Mouse (Mus musculus) MEL (cell line): ENCODE data around the gene Mblac1. TPM values are rescaled to one million over a fixed set of nuclear protein-coding genes. Genes with fewer than 3 reads are reported as not detected.

Experiments
- DNase-seq: peaks from one replicate; pipeline ENCODE4 v3.0.0; 2011; ENCODE audit warnings: low read depth, low spot score
- H3K27ac ChIP-seq: 2 replicates; pipeline ENCODE4 v1.5.1; 2012; ENCODE audit warnings: low read depth, mild to moderate bottlenecking, control low read depth, low read length, moderate library complexity; ENCODE audit not compliant: control insufficient read depth
- H3K27me3 ChIP-seq, 2 experiments: fragments of 150-350 bp in 1 of 2; sonication (generic) in 1 of 2; 2 replicates each; pipeline ENCODE4 v1.6.1; 2012; ENCODE audit warnings: low read length in 2 of 2, mild to moderate bottlenecking in 2 of 2, improper control_type of control experiment in 1 of 2, moderate library complexity in 1 of 2; ENCODE audit not compliant: insufficient read depth in 2 of 2, control insufficient read depth in 1 of 2
- H3K36me3 ChIP-seq, 2 experiments: 2 replicates each; pipeline ENCODE4 v1.6.1; 2012 to 2014; ENCODE audit warnings: low read length in 2 of 2, improper control_type of control experiment in 1 of 2, inconsistent platforms in 1 of 2, mild to moderate bottlenecking in 1 of 2; ENCODE audit not compliant: insufficient read depth in 2 of 2, control insufficient read depth in 1 of 2
- H3K4me1 ChIP-seq, 2 experiments: fragments of 150-350 bp in 1 of 2; sonication (generic) in 1 of 2; 2 replicates each; pipeline ENCODE4 v1.6.1; 2012; ENCODE audit warnings: low read length in 2 of 2, improper control_type of control experiment in 1 of 2, mild to moderate bottlenecking in 1 of 2; ENCODE audit not compliant: insufficient read depth in 2 of 2, control insufficient read depth in 1 of 2
- H3K4me3 ChIP-seq, 2 experiments: fragments of 150-350 bp in 1 of 2; sonication (generic) in 1 of 2; 2 replicates each; pipeline ENCODE4 v1.5.1; 2012; ENCODE audit warnings: low read depth in 2 of 2, low read length in 2 of 2, mild to moderate bottlenecking in 2 of 2, moderate library complexity in 2 of 2, control low read depth in 1 of 2, improper control_type of control experiment in 1 of 2; ENCODE audit not compliant: control insufficient read depth in 1 of 2, insufficient read depth in 1 of 2
- H3K79me2 ChIP-seq: 2 replicates; pipeline ENCODE4 v1.6.1; 2012; ENCODE audit warnings: mild to moderate bottlenecking, low read length, moderate library complexity; ENCODE audit not compliant: control insufficient read depth, poor library complexity, insufficient read depth
- H3K9ac ChIP-seq: 2 replicates; pipeline ENCODE4 v1.6.1; 2012; ENCODE audit warnings: low read depth, mild to moderate bottlenecking, control low read depth, low read length, moderate library complexity; ENCODE audit not compliant: control insufficient read depth, poor library complexity, severe bottlenecking
- H3K9me3 ChIP-seq: fragments of 150-350 bp; sonication (generic); replicated peaks from 2 replicates; pipeline ENCODE4 v1.6.1; 2012; ENCODE audit warnings: mild to moderate bottlenecking, low read length, improper control_type of control experiment, moderate library complexity; ENCODE audit not compliant: insufficient read depth
- BHLHE40 ChIP-seq: IDR thresholded peaks from 2 replicates; pipeline ENCODE4 v1.6.1; 2012; ENCODE audit warnings: low read depth, mild to moderate bottlenecking, inconsistent platforms, low read length, improper control_type of control experiment, borderline replicate concordance
- CHD1 ChIP-seq: IDR thresholded peaks from 2 replicates; pipeline ENCODE4 v1.6.1; 2012; ENCODE audit warnings: low read depth, mild to moderate bottlenecking, inconsistent platforms, low read length, improper control_type of control experiment
- CHD2 ChIP-seq: IDR thresholded peaks from 2 replicates; pipeline ENCODE4 v1.6.1; 2011; ENCODE audit warnings: low read length, improper control_type of control experiment
- CTCF ChIP-seq, 3 experiments: IDR thresholded peaks in 2 of 3; conservative IDR thresholded peaks in 1 of 3; 2 replicates each; pipeline ENCODE4 v1.5.1; 2011 to 2012; ENCODE audit warnings: low read length in 3 of 3, low read depth in 2 of 3, mild to moderate bottlenecking in 2 of 3, improper control_type of control experiment in 1 of 3, inconsistent platforms in 1 of 3, mixed read lengths in 1 of 3, moderate library complexity in 1 of 3; ENCODE audit not compliant: control insufficient read depth in 1 of 3, insufficient read depth in 1 of 3, poor library complexity in 1 of 3, severe bottlenecking in 1 of 3
- E2F4 ChIP-seq: IDR thresholded peaks from 2 replicates; pipeline ENCODE4 v1.6.1; 2011; ENCODE audit warnings: low read depth, low read length, improper control_type of control experiment, borderline replicate concordance
- ELF1 ChIP-seq: IDR thresholded peaks from 2 replicates; pipeline ENCODE4 v1.6.1; 2014; ENCODE audit warnings: low read depth, mild to moderate bottlenecking, inconsistent platforms, low read length, improper control_type of control experiment, moderate library complexity
- EP300 ChIP-seq, 2 experiments: IDR thresholded peaks; 2 replicates each; pipeline ENCODE4 v1.6.1; 2011; ENCODE audit warnings: improper control_type of control experiment in 2 of 2, low read length in 2 of 2, low read depth in 1 of 2, mild to moderate bottlenecking in 1 of 2
- ETS1 ChIP-seq: IDR thresholded peaks from 2 replicates; pipeline ENCODE4 v1.6.1; 2012; ENCODE audit warnings: low read depth, mild to moderate bottlenecking, inconsistent platforms, low read length, improper control_type of control experiment, moderate library complexity
- GABPA ChIP-seq: IDR thresholded peaks from 2 replicates; pipeline ENCODE4 v1.6.1; 2012; ENCODE audit warnings: low read depth, mild to moderate bottlenecking, inconsistent platforms, low read length, improper control_type of control experiment, moderate library complexity
- GATA1 ChIP-seq: IDR thresholded peaks from 2 replicates; pipeline ENCODE4 v1.6.1; 2011; ENCODE audit warnings: low read depth, low read length, improper control_type of control experiment
- HCFC1 ChIP-seq: IDR thresholded peaks from 2 replicates; pipeline ENCODE4 v1.6.1; 2012; ENCODE audit warnings: low read depth, mild to moderate bottlenecking, inconsistent platforms, low read length, improper control_type of control experiment, moderate library complexity
- JUND ChIP-seq: IDR thresholded peaks from 2 replicates; pipeline ENCODE4 v1.6.1; 2011; ENCODE audit warnings: low read depth, mild to moderate bottlenecking, improper control_type of control experiment, low read length
- KAT2A ChIP-seq: conservative IDR thresholded peaks from 2 replicates; pipeline ENCODE4 v1.6.1; 2012; ENCODE audit warnings: low read depth, low read length, improper control_type of control experiment, inconsistent platforms
- MAFK ChIP-seq: IDR thresholded peaks from 2 replicates; pipeline ENCODE4 v1.6.1; 2011; ENCODE audit warnings: low read depth, mild to moderate bottlenecking, low read length, improper control_type of control experiment, borderline replicate concordance
- MAX ChIP-seq: IDR thresholded peaks from 2 replicates; pipeline ENCODE4 v1.6.1; 2011; ENCODE audit warnings: low read length, improper control_type of control experiment
- MAZ ChIP-seq: IDR thresholded peaks from 2 replicates; pipeline ENCODE4 v1.6.1; 2012; ENCODE audit warnings: low read depth, mild to moderate bottlenecking, inconsistent platforms, low read length, improper control_type of control experiment
- MEF2A ChIP-seq: IDR thresholded peaks from 2 replicates; pipeline ENCODE4 v1.6.1; 2014; ENCODE audit warnings: low read depth, mild to moderate bottlenecking, inconsistent platforms, low read length, improper control_type of control experiment; ENCODE audit not compliant: poor library complexity, insufficient replicate concordance, severe bottlenecking; ENCODE audit errors: extremely low read depth
- MXI1 ChIP-seq: IDR thresholded peaks from 2 replicates; pipeline ENCODE4 v1.6.1; 2011; ENCODE audit warnings: mild to moderate bottlenecking, low read depth, low read length, improper control_type of control experiment
- MYC ChIP-seq: IDR thresholded peaks from 2 replicates; pipeline ENCODE4 v1.6.1; 2011; ENCODE audit warnings: low read depth, mild to moderate bottlenecking, low read length, improper control_type of control experiment, moderate library complexity
- NELFE ChIP-seq: IDR thresholded peaks from 2 replicates; pipeline ENCODE4 v1.6.1; 2011; ENCODE audit warnings: low read depth, low read length, improper control_type of control experiment
- POLR2A ChIP-seq, 2 experiments: IDR thresholded peaks; 2 replicates each; pipeline ENCODE4 v1.6.1; 2011 to 2012; ENCODE audit warnings: low read length in 2 of 2, mild to moderate bottlenecking in 2 of 2, control low read depth in 1 of 2, improper control_type of control experiment in 1 of 2, low read depth in 1 of 2, moderate library complexity in 1 of 2; ENCODE audit not compliant: control insufficient read depth in 1 of 2, insufficient read depth in 1 of 2, poor library complexity in 1 of 2
- POLR2AphosphoS2 ChIP-seq: IDR thresholded peaks from 2 replicates; pipeline ENCODE4 v1.6.1; 2011; ENCODE audit warnings: low read length, improper control_type of control experiment
- RAD21 ChIP-seq: IDR thresholded peaks from 2 replicates; pipeline ENCODE4 v1.6.1; 2011; ENCODE audit warnings: mild to moderate bottlenecking, low read depth, low read length, improper control_type of control experiment
- RCOR1 ChIP-seq: IDR thresholded peaks from 2 replicates; pipeline ENCODE4 v1.6.1; 2012; ENCODE audit warnings: low read depth, mild to moderate bottlenecking, inconsistent platforms, low read length, improper control_type of control experiment
- SMC3 ChIP-seq: IDR thresholded peaks from 2 replicates; pipeline ENCODE4 v1.6.1; 2011; ENCODE audit warnings: low read depth, low read length, improper control_type of control experiment
- TCF12 ChIP-seq: IDR thresholded peaks from 2 replicates; pipeline ENCODE4 v1.6.1; 2014; ENCODE audit warnings: low read depth, mild to moderate bottlenecking, inconsistent platforms, low read length, improper control_type of control experiment, moderate library complexity
- UBTF ChIP-seq: IDR thresholded peaks from 2 replicates; pipeline ENCODE4 v1.6.1; 2012; ENCODE audit warnings: low read depth, mild to moderate bottlenecking, inconsistent platforms, low read length, improper control_type of control experiment, moderate library complexity, borderline replicate concordance; ENCODE audit not compliant: insufficient read depth
- USF1 ChIP-seq: IDR thresholded peaks from 2 replicates; pipeline ENCODE4 v1.6.1; 2014; ENCODE audit warnings: low read depth, mild to moderate bottlenecking, inconsistent platforms, low read length, improper control_type of control experiment, moderate library complexity
- USF2 ChIP-seq, 2 experiments: IDR thresholded peaks; 2 replicates each; pipeline ENCODE4 v1.6.1; 2011 to 2012; ENCODE audit warnings: improper control_type of control experiment in 2 of 2, low read length in 2 of 2, borderline replicate concordance in 1 of 2, inconsistent platforms in 1 of 2, low read depth in 1 of 2, mild to moderate bottlenecking in 1 of 2; ENCODE audit not compliant: insufficient read depth in 1 of 2
- ZC3H11A ChIP-seq: IDR thresholded peaks from 2 replicates; pipeline ENCODE4 v1.6.1; 2012; ENCODE audit warnings: low read depth, mild to moderate bottlenecking, inconsistent platforms, low read length, improper control_type of control experiment
- ZKSCAN1 ChIP-seq: IDR thresholded peaks from 2 replicates; pipeline ENCODE4 v1.6.1; 2012; ENCODE audit warnings: low read depth, mild to moderate bottlenecking, inconsistent platforms, low read length, improper control_type of control experiment, moderate library complexity
- ZMIZ1 ChIP-seq: IDR thresholded peaks from 2 replicates; pipeline ENCODE4 v1.6.1; 2012; ENCODE audit warnings: low read depth, mild to moderate bottlenecking, inconsistent platforms, low read length, improper control_type of control experiment, moderate library complexity
- ZNF384 ChIP-seq: IDR thresholded peaks from 2 replicates; pipeline ENCODE4 v1.6.1; 2012; ENCODE audit warnings: low read depth, mild to moderate bottlenecking, inconsistent platforms, low read length, improper control_type of control experiment
- polyA plus RNA-seq, 2 experiments: library from polyadenylated mRNA; stranded (reverse) in 1 of 2; unstranded in 1 of 2; fragments of >175 nt in 1 of 2; fragments of >200 nt in 1 of 2; gene quantifications; 2 replicates each; pipeline versions ENCODE4 v1.2.1 to v1.2.4; 2012; ENCODE audit warnings: low replicate concordance in 2 of 2, low read depth in 1 of 2; ENCODE audit not compliant: insufficient read length in 2 of 2, insufficient read depth in 1 of 2, missing spikeins in 1 of 2
- total RNA-seq: library from RNA; depleted of rRNA; stranded (reverse); fragments of 300-350 nt; gene quantifications from 2 replicates; pipeline ENCODE4 v1.2.3, GENCODE M21; 2012; rRNA removed

Gene Mblac1
- 5.0 and 5.2 TPM in 2 replicates for total RNA-seq
- polyA plus RNA-seq: 1 to 10 TPM in 1 of 2 experiments, not detected in 1; 5.7 TPM

DNA sequence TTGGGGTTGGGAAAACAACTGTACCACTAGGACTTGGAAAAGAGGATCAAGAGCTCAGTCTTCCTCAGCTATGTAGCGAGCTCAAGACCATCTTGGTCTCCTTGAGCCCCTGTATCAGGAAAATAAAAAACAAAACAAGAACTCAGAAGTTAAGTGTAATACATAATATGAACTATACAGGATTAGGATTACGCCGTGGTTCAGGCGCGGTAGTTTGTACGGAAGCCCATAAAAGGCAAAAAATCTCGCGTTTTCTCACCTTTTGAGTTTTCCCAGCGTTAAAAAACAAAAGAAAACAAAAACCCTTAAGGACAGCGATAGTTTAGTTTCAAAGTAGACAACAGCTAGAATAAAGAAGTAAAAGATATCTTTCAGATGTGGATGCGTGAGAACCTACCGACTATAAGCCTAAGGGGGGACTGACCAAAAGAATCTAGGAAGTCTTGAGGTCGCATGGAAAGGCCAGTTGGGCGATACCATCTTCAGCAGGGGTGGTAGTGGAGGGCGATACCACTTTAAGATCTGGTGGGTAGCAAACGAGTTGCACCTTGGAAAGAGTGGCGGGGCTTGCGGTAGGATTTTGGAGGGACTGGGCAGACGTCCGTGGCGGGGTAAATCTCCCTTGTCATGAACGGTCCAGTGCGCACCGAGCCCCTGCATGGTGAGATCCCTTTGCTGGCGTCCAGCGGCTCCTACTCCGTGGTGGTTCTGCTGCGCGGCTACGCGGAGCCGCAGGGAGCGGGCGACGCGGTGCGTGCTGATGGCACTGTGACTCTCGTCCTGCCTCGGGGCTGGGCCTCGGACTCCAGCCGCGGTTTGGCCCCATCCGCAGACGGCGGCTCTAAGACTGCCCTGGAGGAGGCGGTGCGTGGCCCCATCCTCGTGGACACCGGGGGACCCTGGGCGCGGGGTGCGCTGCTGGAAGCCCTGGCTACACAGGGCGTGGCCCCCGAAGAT lies at the start of gene Mblac1:
Gene Mblac1, plus strand, starts transcription at position 544 of the 957 bp plus-strand sequence.
- H3K27me3 ChIP-seq: no peaks in the 10 kb centered on the region
- peak within 1 kb of the TSS; percentile 78 for H3K27ac ChIP-seq
- TF ChIP-seq MYC: peak; percentile 65; the same call in 1 of the 2 replicates
- TF ChIP-seq KAT2A: no peak; the same call in 1 of the 2 replicates
- peak; percentile 59; the same call in 1 of the 2 replicates for TF ChIP-seq MAZ
- TF ChIP-seq ZNF384: no peak
- peak; percentile 67 for TF ChIP-seq HCFC1
- TF ChIP-seq SMC3: no peak
- TF ChIP-seq MAFK: peak; percentile 72
- TF ChIP-seq ZC3H11A: no peak
- peak; percentile 55 to 75; a peak in 3 of 4 replicates for TF ChIP-seq POLR2A (IDR thresholded peaks at IDR 0.05; ENCODE audit: control insufficient read depth in 1 of 2, insufficient read depth in 1 of 2, low read depth in 1 of 2, low read length in 2 of 2, poor library complexity in 1 of 2)
- peak; percentile 65; the same call in 1 of the 2 replicates for TF ChIP-seq ELF1
- TF ChIP-seq MEF2A: 0 out of 2 replicates have a peak, but pooled peaks have one; percentile 32
- TF ChIP-seq BHLHE40: peak; percentile 42
- peak; percentile 84 for TF ChIP-seq POLR2AphosphoS2
- TF ChIP-seq MAX: peak; percentile 67
- no peak for TF ChIP-seq ZKSCAN1
- peak; percentile 80 for TF ChIP-seq MXI1
- TF ChIP-seq RAD21: no peak
- no peak for TF ChIP-seq UBTF
- peak; percentile 90 for TF ChIP-seq NELFE
- no peak for TF ChIP-seq CTCF (IDR thresholded peaks at IDR 0.05 in 2 of 3, conservative IDR thresholded peaks at IDR 0.05 in 1 of 3; ENCODE audit: control insufficient read depth in 1 of 3, insufficient read depth in 1 of 3, low read depth in 2 of 3, low read length in 3 of 3, poor library complexity in 1 of 3, severe bottlenecking in 1 of 3)
- no peak for TF ChIP-seq USF2 (IDR thresholded peaks at IDR 0.05; ENCODE audit: borderline replicate concordance in 1 of 2, insufficient read depth in 1 of 2, low read depth in 1 of 2, low read length in 2 of 2)
- no peak for TF ChIP-seq RCOR1
- TF ChIP-seq CHD2: peak; percentile 45; the same call in 1 of the 2 replicates
- TF ChIP-seq ETS1: peak; percentile 7; the same call in 1 of the 2 replicates
- TF ChIP-seq GABPA: no peak
- TF ChIP-seq TCF12: peak; percentile 10
- peak; percentile 14 to 41; a peak in 1 of 4 replicates for TF ChIP-seq EP300 (IDR thresholded peaks at IDR 0.05; ENCODE audit: low read depth in 1 of 2, low read length in 2 of 2)
- TF ChIP-seq USF1: no peak
- TF ChIP-seq ZMIZ1: peak; percentile 82
- peak; percentile 27; the same call in 1 of the 2 replicates for TF ChIP-seq E2F4
- no peak for TF ChIP-seq JUND
- 0 out of 2 replicates have a peak, but pooled peaks have one; percentile 2 for TF ChIP-seq GATA1
- peak; percentile 99 for TF ChIP-seq CHD1

More for the DNA sequence above, at the start of gene Mblac1:
- Histone ChIP-seq H3K9me3 (no peaks in the 10 kb centered on the region), H3K9ac (peak within 1 kb of the TSS; percentile 71), H3K4me1 (no peaks in the 10 kb centered on the region; a peak in 1 of 4 replicates), H3K4me3 (peak within 1 kb of the TSS; percentile 65), H3K79me2 (peaks cover 4% of the 10 kb centered on the region; the same call in 1 of the 2 replicates), H3K36me3 (peaks cover 0 to 3% of the 10 kb centered on the region in 2 experiments; a peak in 2 of 4 replicates)
- DNase-seq: peak; percentile 96
